Mouse (Mus musculus) mouse trophoblast stem cell (cell line): ENCODE measurements at regions not wholly inside any gene's neighbourhood (a gene's known extent, or its start where the extent isn't known, plus 50 kb on each side); places are given as distances from the start of the nearest gene placed in this dataset.

Experiments
- in situ Hi-C, 2 experiments: fragments of 300-500 bp; cut with MseI, MboI; formaldehyde crosslinking; loops; 2 replicates in 1 of 2; 3 replicates in 1 of 2; pipeline ENCODE4 v1.15.1; 2025

DNA sequence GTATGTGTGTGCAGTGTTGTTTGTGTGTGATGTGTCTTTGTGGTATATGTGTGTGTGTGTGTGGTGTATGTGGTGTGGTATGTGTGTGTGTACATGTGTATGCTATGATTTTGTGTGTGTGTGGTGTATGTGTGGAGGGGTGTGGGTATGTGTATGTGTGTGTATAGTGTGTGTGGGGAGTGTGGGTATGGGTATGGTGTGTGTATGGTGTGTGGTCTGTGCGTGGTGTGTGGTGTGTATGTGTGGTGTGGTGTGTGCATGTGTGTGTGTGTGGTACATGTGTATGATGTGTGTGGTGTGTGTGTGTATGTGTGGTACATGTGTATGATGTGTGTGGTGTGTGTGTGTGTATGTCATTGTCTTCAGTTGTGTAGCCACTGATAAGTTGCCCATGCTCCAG lies 247.8 kb upstream of the Sp4 start:
- in situ Hi-C loops: no loop called here

DNA sequence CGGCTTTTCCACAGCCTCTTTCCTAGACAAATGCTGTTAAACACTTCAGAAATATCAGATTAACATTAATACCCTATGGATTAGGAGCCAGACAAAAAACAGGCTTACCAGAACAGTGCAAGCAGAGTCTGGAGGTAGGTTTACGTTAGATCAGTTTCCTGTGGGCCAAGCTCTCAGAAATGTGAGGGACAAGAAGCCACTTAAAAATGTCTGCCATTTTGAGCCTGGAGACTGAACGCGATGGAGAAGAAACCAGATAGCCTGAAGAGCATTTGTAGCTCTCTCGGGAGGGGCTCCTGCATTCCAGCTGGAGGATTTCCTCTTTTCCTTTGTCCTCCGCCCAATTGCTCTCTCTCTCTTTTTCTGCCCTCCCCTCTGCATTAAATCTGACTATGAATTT lies 239.1 kb upstream of the Sp4 start:
- in situ Hi-C loops: no loop called here

DNA sequence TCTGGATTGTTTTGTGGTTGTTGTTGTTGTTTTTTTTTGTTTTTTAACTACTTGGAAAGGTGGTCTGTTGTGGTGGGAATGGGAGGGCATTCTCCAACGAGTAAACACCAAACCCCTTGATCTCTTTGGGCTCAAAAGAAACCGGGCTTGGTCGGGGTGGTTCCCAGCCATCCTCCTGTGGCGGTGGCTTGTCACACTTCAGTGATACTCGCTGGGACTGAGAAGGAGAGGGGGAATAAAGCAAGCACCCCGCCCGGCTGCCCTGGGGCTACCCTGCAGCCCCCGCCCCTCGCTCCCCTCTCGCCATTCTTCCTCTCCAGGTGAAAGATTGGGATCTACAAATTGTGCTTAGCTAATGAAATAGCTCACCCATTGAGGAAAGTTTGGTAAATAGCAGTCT lies 229.3 kb upstream of the Sp4 start:
- in situ Hi-C loops: no loop called here

DNA sequence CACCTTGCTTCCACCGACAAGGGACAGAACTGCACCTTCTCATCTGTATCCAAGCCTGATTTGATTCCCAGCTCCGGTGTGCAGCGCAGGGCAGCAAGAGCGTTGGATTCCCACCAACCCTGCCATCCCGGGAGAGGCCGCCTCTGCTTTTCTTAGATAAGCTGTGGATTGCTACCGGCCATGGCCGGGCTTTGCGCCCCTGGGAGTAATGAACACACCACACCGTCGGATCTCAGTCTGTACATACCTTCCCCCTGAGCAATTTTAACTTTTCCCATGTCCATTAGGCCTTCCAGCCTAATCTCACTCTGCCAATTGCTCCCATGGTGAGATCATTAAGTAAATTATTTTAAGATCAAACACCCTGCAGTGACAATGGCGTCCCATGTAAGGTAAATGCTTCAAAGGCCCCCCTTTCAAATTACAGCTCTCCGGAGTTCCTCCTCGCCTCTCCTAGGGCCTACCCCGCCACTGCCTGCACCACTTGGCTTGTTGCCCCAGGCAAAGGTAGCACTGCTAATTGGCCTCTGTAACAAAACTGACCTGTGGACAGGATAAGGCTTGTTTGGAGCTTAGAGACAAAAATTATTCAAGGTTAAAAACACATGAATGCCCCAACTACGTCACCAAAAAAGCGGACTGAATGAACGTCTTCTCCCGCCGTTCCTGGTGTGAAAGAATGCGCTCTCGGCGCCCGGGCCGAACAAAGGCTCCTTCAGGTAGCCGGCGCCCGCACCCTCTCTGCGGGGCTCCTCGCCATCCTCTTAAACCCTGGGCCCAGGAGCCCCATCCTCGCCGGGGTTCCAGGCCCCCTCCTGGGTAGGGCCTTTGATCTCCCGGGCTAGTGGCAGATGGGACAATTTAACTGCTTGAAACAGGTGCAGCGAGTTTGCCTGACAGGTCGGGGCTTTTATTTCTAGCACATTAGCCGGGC lies 228.5 kb upstream of the Sp4 start:
- in situ Hi-C loops: no loop called here

DNA sequence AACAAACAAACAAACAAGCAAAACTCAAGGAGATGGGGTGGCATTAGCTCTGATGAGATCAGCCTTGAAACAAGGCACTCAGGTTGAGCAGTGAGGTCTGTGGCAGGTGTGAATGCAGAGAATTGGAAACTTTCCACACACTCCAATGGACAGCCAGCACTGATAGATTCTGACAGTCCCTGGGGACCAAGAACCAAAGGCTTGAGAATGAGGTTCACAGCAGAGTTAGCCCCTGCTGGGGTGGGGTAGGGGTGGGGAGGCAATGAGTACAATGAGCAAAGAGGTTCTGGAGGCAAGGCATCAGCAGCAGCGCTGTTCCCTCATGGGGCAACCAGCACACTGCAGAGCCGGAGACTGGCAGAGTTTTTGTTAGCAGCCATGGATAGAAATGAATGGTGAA lies 220.5 kb upstream of the Sp4 start:
- in situ Hi-C loops: no loop called here

DNA sequence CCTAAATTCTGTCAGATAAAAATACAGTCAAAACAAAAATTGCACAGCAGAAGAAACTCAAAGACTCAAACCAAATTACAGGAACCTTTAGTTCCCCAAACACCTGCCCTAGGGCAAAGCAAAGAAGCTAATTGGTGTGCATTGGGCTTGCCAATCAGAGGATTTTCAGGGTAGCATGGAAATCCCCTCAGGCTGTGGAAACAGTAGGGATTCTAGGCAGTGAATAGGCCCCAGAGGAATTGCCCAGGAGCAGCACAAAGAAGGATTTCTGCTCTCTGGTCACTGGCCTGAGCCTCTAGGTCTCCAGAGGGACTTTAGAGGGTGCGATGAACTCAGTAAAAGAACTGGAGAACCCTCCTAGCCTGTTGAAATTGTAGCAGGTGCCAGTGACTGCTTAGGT lies 220.1 kb upstream of the Sp4 start:
- in situ Hi-C loops: no loop called here

DNA sequence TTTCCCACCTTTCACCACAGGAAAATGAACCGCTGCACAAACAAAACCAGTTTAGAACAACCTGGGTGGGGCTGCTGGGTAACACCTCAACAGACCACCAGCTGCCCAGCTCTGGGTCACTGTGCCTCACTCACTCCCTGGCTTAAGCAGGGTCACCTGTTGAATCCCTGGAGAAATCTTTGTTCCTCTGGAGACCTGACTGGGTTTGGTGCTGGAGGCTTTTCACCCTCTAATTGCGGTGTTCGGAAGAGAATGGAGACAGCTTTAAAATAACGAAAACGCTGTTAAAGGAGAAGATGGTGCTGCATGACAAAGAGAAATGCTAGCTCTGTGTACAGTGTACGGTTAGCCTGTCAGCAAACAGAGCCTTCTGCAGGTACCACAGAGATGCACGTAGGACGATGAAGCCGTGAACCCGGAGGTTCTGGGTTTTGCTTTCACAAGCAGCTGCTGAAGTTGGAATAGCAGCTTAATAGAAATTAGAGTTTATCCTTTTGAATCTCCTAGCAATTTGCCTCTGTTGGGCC lies 218.6 kb upstream of the Sp4 start:
- in situ Hi-C loops: no loop called here

DNA sequence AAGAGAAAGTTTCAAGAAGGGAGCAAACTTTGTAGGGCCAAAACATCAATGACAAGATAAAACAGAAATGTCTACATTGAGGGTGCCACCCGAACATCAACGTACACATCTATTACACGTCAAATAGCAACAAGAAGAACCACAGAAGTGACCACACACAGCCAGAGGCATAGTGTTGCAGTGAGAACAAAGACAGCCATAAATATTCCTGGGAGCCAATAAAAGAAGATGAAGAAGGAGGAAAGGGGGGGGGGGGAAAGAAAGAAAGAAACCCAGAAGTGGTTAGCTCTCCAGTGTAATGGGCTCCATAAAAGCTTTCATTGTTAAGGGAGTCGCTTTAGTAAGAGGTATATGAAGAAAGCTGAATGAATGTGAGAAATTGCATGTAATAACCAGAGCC lies 209.7 kb upstream of the Sp4 start:
- in situ Hi-C loops: no loop called here

DNA sequence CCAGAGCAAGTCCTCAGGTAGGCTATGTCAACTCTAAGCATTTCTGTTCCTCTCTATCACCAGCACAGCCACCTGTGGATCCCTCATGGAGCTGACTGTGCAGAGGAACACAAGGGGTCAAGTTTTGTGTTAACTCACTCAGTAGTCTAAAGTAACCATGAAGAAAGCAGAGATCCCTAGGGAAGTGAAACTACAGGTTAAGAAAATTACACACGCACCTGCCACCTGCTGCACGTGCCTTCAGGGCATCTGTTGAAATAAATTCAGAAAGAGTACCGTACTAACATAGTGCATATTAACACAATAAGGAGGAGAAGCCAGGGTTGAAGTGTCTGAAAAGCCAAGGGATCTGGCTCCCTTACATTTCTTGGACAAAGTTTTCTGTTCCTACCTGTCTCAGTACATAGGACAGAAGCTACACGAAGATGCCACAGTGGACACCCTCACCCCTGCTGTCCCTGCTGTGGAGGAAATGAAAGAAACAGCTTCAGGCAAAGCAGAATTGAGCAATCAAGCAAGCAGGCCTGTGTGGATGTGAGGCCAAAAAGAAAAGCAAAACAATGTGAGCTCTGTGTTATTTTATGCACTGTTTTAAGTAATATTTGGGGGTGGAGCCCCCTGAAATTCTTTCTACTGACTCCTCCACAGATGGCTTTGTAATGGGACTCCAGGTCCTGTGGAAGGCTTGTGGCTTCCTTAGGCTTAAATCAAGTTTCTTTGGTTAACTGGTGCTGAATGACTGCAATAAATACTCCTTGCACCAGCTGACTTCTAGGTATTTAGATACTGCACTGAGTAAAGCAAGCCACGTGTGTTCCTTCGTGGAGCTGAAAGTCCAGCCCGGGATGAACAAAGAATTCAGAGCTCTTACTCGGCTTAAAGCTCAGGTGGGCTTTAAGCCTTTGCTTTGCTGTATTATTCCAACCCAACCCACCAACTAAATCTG lies 208.0 kb upstream of the Sp4 start:
- in situ Hi-C loops: no loop called here

DNA sequence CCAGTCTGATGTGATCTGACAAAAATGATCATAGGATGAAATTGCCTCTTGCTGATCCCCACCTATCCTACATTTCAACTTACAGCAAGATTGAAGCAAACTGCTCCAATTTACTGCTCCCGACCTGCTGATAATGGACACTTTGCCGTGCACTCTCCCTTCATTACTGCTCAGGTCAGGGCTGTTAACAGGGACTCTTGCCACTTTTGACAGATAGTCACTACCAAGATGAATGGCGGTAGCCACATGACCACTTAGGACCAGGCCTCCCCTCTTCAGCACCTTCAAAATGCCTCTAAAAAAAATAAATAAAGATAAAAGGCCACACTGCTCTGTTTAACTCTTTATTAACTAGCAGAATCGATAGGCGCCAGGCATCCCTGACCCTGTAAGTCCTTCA lies 199.2 kb upstream of the Sp4 start:
- in situ Hi-C loops: no loop called here

DNA sequence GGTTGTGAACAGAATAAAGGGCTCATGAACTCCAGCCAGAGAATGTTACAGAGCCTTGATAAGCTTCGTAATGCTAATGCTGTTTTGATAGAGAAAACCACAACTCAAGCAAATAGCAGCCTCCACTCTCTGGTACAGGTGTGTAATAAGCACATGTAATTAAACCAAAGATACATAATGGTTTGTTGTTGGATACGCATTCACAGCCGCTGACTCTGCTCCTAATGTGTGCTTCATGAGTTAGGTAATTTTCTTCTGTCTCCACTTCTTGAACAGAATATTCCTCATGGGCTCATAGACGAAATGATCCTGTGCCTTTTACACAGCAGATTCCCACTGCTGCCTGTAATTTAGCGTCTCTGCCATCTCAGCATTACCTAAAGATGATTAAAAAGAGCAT lies 186.8 kb upstream of the Sp4 start:
- in situ Hi-C loops: no loop called here

DNA sequence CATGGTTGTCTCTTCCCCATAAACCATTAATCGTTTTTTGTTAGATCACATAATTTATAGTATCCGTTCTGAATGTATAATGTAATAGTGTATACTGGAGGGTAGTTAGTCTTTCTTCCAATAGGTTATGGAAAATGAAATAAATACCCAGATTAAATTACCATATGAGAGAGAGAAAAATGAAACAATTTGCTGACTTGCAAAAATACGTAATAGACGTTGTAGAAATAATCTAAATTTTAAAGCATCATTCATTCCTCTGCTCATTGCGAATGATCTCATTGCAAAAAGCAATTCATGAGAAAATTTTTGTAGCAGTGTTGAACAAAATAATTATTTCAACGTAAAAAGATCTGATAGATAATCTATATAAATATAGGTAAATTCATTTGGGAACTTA lies 185.2 kb upstream of the Sp4 start:
- in situ Hi-C loops: no loop called here

DNA sequence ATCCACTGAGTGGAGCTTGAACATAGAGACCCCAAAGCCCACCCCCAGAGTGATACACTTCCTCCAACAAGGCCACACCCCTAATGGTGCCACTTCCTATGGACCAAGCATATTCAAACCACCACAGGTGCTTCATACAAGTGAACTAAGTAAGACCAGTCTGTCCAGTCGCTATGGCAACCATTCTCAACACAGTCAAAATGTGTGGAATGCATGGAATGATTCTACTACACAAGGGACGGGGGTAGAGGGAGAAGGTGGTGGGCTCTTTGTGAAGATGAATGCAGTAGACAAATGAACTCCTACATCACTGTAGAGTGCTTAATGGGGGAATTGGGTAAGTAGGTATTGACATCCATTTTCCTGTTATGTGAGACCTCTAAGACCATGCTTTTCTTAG lies 180.1 kb upstream of the Sp4 start:
- in situ Hi-C loops: no loop called here

DNA sequence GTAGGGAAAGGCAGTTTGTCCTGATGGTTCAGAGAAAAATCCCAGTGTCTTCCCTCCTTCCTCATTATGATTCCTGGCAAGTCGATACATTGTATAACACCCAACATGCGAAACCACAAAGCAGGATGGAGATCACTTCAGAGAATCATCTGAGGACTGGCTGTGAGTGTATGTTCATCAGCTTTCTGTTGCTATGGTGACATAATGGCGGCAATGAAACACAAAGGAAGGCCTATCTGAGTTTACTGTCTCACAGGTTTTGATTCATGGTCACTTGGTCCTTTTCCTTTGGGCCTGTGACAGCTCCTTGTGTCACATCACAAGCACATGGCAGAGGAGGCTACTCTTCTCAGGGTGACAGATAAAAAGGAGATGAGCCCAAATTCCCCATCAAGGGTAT lies 173.5 kb upstream of the Sp4 start:
- in situ Hi-C loops: no loop called here

DNA sequence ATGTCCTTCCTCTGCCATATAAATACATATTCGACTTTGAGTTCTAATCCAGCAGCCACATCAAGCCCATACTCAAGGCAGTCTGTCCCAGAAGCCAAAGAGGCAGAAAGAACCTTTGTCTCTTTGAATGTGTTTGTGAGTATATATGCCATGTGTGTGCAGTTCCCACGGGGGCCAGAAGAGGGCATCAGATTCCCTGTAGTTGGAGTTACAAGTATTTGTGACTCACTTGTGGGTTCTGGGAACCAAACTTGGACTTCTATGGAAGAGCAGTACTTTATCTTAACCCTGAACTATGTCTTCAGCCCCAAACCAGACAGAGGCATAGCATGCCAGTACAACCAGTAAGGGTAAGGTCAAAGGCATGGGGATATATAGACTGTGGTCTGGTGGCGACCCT lies 165.6 kb upstream of the Sp4 start:
- in situ Hi-C loops: loop anchor here in 1 of 2 experiments (10.0 kb wide), 1 partner anchor 388 kb away; no protein-coding TSS in a partner anchor

DNA sequence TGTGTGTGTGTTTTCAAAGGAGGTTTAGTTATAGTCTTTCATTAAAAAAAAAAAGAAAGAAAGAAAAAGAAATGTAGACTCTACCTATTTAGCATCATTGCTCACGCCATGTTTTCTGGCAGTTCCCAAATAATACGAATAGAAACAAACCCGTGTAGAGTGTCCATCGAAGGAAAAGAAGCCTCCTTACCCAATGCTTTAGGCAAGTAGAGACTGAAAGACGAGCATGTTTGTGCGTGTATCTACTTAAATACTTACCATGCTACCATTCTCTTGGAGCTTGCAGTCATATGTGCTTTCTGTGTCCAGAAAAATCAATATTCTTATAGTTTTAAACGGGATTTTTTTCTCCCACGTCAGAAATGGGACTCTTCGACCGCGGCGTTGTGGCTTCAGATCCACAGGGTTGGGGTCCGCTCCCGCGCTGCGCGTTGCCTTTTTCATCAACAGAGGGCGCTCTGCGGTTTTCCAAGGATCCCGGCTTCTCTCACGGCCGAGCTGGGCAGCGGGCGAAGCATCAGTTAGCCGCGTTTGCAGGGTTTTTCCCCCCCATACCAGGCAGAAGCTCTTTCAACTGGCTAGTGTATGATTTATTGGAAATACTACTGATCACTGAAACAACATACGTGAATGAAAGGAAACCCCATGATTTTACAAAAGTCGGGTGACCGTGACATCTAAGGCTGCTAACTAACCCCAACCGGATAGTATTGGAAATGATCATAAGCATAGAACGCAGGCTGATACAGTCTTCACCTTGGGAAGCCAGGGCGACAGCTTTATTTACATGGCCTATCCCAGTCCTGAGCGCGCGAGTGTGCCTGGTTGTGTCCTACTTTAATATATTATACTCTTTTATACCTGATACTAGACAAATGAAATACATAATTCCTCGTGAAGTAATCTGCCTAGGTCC lies 156.5 kb upstream of the Sp4 start:
- in situ Hi-C loops: loop anchor here (5.0 to 10.0 kb wide), 2 partner anchors 405 to 463 kb away; no protein-coding TSS in a partner anchor

DNA sequence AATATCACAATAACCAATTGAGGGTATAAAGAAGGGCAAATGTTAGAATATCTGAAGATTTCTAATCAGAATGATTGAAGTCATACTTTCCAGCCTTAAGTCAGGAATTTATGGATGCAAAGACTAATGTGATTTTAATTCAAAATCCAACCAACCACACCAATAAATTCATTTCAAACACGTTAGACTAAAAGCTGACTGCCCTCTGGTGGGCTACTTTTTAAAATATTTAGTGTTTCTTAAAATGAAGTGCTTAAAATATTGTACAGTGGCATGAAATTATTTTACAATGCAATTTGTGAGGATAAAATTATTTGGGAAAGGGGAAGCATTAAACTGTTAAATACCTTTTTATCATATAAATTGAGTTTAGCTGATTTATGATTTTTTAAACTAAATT lies 154.4 kb upstream of the Sp4 start:
- in situ Hi-C loops: loop anchor here (5.0 to 10.0 kb wide), 2 partner anchors 407 to 461 kb away; no protein-coding TSS in a partner anchor

DNA sequence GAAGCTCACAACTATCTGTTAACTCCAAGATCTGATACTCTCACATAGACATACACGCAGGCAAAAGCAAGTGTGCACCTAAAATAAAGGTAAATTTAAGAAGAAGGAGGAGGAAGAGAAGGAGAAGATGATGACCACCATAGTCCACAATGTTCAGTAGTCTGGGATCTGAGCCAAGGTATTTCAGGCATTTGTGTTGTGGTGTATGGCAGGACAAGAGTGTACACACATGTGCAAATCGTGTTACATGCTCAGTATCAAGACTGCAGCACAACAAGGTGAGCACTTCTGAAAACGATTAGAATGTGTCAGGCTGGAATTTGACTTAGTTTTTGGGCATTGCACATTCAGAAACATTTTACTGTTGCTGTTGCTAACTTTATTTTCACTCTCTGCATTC lies 138.4 kb upstream of the Sp4 start:
- in situ Hi-C loops: no loop called here

DNA sequence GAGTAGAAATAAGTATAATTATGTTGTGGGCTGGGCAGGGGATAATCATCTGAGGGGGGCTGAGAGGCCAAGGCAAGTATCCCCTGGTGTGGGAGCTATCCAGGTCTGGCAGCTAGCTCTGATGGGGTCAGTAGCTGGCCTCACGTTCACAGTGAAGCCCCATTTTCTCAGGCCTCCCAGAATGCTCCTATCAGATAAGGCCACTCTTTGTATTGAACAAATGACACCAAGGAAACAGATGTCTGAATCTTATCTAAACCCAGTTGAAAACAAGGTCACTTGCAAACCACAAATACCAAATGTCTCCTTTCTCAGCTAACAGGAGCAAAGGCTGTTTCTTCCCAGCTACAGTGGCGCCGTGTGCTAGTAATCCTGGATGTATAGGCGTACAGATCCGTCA lies 137.6 kb upstream of the Sp4 start:
- in situ Hi-C loops: no loop called here

DNA sequence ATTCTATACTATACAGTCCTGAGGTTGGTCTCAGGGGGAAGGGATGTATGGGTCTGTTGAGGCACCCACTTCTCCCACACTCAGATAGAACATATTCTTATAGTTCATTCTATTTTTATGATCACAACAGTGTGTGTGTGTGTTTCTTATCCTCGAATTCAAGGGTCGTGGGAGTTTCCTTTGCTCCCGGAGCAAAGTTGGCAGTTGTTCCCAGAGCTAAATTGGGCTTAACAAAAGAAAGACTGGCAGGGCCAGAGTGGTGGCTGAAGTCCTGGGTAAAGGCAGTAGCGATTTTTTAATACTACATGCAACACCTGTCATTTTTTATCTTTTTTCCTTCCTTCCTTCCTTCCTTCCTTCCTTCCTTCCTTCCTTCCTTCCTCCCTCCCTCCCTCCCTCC lies 131.5 kb upstream of the Sp4 start:
- in situ Hi-C loops: no loop called here

DNA sequence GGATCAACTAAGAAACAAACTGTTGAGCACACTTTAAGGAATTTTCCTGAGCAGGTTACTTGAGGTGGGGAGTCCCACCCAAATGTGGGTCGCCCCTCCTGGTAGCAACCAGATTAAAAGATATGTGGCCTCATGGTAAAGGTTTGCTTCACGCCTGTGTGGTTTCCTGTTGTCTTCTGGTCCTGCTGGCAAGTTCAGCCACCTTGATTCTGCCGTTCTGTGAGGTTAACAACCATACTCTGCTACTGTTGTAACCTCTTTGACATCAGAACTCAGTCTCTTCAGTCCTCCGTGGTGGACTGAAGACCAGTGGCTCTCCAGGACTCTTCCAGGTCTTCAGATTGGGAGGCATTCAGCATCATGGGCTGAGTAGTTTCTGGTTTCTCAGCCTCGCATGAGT lies 127.1 kb upstream of the Sp4 start:
- in situ Hi-C loops: no loop called here
